Mouse (Mus musculus) left cerebral cortex, adult 2 months (tissue): ENCODE data around the gene Arl6ip1. TPM values are rescaled to one million over a fixed set of nuclear protein-coding genes. Genes with fewer than 3 reads are reported as not detected.

ENCODE experiments used
- DNase-seq, 2 experiments: peaks; one replicate each; pipeline ENCODE4 v3.0.0; 2021 to 2022; ENCODE audit warnings: low spot score in 2 of 2, mixed read lengths in 1 of 2; ENCODE audit errors: extremely low spot score in 1 of 2
- H3K27ac ChIP-seq: fragments of 200-600 bp; 2 replicates; pipeline ENCODE4 v1.8.1; 2022
- H3K4me3 ChIP-seq: fragments of 200-600 bp; 2 replicates; pipeline ENCODE4 v1.8.1; 2022
- CTCF ChIP-seq: fragments of 200-600 bp; IDR thresholded peaks from 2 replicates; pipeline ENCODE4 v1.8.1; 2022; ENCODE audit warnings: antibody characterized with exemption, mild to moderate bottlenecking, moderate library complexity
- intact Hi-C: fragments of 180-260 bp; cut with DNase I; formaldehyde crosslinking; loops from one replicate; pipeline ENCODE4 v1.15.1; 2025
- total RNA-seq, 2 experiments: library from RNA; stranded (reverse); gene quantifications; 2 replicates each; pipeline ENCODE4 v1.2.3; 2021

Gene Arl6ip1
- total RNA-seq, 2 experiments from 2014 or later, result 245 to 246 TPM

DNA sequence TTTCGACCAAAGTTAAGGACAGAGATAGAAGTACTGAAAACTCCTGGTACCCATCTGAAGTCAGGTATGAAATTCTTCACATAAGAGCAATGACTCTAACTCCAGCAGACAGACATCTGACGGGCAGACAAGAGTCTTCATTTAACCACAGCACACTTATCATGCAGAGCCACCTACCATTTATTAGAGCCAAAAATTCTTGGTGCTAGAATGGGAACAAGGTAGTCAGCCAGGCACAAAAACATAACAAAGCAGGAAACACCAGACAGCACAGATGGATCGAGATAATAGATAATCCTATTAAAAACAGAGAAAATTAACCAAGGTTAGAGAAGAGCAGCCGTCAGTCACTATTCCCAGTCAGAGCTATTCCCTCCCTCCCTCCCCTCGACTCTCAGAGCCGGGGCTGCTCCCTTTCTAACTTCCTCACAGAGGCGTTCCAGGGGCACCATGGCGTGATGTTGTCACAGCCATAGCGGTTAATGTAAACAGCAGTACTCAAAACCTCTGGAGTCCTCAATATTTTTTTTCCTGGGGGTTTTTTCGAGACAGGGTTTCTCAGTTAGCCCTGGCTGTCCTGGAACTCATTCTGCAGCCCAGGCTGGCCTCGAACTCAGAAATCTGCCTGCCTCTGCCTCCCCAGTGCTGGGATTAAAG, 3.1 kb downstream of the Arl6ip1 start:
- no peak overlapping the region for H3K4me3 ChIP-seq
- no peak for TF ChIP-seq CTCF
- intact Hi-C loops, result no loop called here
- no peak overlapping the region for H3K27ac ChIP-seq
- no peak for DNase-seq

- TF ChIP-seq CTCF, result no peak
- no peak overlapping the region for H3K27ac ChIP-seq
- DNase-seq, result no peak
- no peak overlapping the region for H3K4me3 ChIP-seq
- intact Hi-C loops, result no loop called here
Measured at GRCm38 (mm10) chr7:118125736-118126135, 3.7 kb downstream of the Arl6ip1 start.

DNA sequence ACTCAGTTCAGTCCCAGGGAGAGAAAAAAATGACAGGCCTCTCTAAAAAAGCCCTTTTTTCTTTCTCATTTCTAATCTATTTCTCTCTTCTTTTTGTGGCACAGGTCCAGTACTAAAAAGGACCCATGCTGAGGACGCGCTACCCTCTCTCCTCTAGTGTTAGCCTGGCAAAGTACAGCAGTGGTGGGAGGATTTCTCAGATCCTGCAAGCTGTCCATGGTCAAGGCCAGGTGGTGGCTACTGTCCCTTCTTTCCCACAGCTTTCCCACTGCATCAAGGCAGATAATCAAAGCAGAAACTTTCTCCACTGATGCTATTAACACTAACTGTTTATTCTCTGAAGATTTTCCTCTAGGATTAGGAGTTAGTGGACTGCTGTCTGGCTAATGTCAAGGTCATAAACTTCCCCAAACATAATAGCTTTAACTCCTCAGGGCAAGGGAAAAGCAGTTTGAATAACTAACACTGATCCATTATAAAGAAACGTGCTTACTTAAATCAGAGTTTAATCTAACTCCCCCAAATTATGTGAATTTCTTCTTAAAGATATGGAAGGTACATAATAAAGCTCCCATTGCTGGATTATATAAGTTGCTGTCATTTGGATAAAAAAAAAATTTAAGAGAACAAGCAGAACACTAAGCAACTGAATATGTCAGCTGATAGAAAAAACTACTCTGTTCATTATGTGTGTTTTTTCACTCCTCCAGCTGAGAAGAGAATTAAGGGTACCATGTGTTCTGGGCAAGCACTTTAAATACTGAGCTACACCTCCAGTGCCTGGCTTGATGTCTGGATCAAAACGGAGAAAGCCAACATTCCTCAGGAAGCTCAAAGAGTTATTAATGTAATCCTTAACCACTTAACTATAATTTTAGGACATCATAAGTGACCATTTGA, 5.7 kb downstream of the Arl6ip1 start:
- H3K4me3 ChIP-seq, result no peak overlapping the region
- H3K27ac ChIP-seq, result peak overlapping the region; percentile 64
- intact Hi-C loops, result no loop called here
- DNase-seq, result no peak
- no peak; the same call in 1 of the 2 replicates for TF ChIP-seq CTCF

GRCm38 (mm10) chr7:118122235-118122634, 7.2 kb downstream of the Arl6ip1 start:
- DNase-seq, result no peak
- no peak for TF ChIP-seq CTCF
- intact Hi-C loops, result no loop called here
- Histone ChIP-seq H3K27ac (0 out of 2 replicates have a peak overlapping the region, but pooled peaks have one; percentile 24), H3K4me3 (no peak overlapping the region)

GRCm38 (mm10) chr7:118120654-118121053, 8.8 kb downstream of the Arl6ip1 start:
- intact Hi-C loops, result no loop called here
- no peak for DNase-seq
- no peak for TF ChIP-seq CTCF
- Histone ChIP-seq H3K27ac (no peak overlapping the region), H3K4me3 (no peak overlapping the region)

DNA sequence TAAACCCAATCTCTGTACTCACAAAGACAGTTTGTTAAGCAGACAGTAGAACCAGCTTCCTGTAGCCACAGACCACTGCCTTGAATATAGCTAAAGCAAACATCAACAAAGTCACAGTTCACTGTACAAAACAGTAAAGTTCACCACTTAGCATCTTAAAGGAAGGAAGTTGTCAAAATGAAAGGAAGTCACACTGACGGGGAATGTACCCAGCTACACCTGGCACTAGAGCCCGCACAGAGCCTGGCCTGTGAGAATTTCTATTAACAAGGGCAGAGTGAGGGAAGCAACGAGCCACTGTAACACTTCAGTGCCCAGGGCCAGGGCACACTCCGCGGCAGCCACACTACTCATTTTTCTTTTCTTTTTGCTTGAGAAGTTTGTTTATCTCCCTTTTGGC, 9.5 kb downstream of the Arl6ip1 start:
- intact Hi-C loops, result loop anchor here (5.0 kb wide), 2 partner anchors 177 to 412 kb away; partner anchors contain the start of gene Coq7

GRCm38 (mm10) chr7:118119142-118119541, 10.3 kb downstream of the Arl6ip1 start:
- intact Hi-C loops, result loop anchor here (5.0 kb wide), 2 partner anchors 178 to 413 kb away; partner anchors contain the start of gene Coq7
- no peak for DNase-seq
- TF ChIP-seq CTCF, result no peak
- H3K27ac ChIP-seq, result no peak overlapping the region
- H3K4me3 ChIP-seq, result no peak overlapping the region

More for the DNA sequence above, 9.5 kb downstream of the Arl6ip1 start:
- Histone ChIP-seq H3K27ac (no peak overlapping the region), H3K4me3 (no peak overlapping the region)
- DNase-seq, result no peak
- TF ChIP-seq CTCF, result no peak

DNA sequence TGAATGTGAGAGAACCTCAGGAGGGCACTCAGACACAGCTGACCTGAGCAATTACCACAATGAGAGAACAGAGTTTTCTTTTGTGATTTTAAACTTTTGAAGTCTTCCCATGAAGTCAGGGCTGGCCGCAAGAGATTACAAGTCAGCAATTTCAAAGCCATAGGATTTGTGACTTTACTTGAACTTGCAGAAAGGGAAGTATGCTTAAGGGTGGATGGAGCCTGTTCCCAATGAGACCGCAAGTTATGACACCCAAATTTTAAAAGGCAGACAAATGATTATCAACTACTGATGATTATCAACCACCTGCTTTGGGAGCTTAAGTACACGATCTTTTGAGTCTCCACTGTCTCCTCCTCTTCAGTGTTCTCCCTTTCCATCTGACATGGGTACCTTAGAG, 11.0 kb downstream of the Arl6ip1 start:
- Histone ChIP-seq H3K4me3 (no peak overlapping the region), H3K27ac (no peak overlapping the region)
- no peak for TF ChIP-seq CTCF
- intact Hi-C loops, result loop anchor here (5.0 kb wide), 2 partner anchors 179 to 414 kb away; partner anchors contain the start of gene Coq7
- no peak for DNase-seq

DNA sequence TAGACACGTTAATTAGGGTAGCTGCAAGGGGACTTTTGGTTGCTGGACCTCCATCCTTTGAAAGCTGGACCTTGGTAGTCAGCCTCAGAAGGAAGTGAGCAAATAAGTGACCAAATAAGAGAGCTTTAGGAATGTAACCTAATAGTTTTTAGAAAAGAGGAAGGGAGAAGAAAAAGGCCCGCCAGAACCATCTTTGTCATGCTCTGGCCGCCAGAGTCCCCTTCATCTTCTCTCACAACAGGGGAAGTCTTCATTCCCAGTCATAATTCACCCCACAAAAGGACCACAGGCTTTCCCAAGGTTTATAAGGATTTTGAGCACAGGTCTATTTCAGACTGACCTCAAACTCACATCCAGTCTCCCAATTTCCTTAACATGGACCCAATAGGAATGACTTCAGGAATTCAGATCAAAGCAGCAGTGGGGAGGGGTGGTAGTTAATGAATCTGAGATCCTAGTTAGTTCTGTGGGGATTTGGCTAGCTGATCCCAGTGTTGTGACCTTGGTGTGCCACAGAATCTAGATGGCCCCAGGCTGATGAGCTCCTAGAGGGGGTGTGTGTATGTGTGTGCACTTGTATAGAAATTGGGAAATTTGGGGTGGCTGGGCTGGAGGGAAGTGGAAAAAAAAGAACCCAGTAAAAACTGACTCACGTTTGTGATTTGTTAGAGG, 11.8 kb downstream of the Arl6ip1 start:
- no peak overlapping the region for H3K27ac ChIP-seq
- intact Hi-C loops, result loop anchor here (5.0 kb wide), 2 partner anchors 180 to 415 kb away; partner anchors contain the start of gene Coq7
- H3K4me3 ChIP-seq, result no peak overlapping the region
- TF ChIP-seq CTCF, result no peak
- no peak for DNase-seq

- Histone ChIP-seq H3K27ac (no peak overlapping the region), H3K4me3 (no peak overlapping the region)
- intact Hi-C loops, result loop anchor here (1.0 to 5.0 kb wide), 3 partner anchors 12 to 415 kb away; partner anchors contain the start of genes Arl6ip1 and Coq7
- no peak for DNase-seq
- no peak for TF ChIP-seq CTCF
Measured at GRCm38 (mm10) chr7:118116787-118117538, 12.5 kb downstream of the Arl6ip1 start.
